Mouse (Mus musculus) Muller cell, postnatal 12 days (primary cell): ENCODE measurements around the gene Hcn1.

Source experiments
- DNase-seq: peaks from one replicate; pipeline ENCODE4 v3.0.0-alpha.2; 2015; ENCODE audit errors: inconsistent ontology term

The Hcn1 gene

DNA sequence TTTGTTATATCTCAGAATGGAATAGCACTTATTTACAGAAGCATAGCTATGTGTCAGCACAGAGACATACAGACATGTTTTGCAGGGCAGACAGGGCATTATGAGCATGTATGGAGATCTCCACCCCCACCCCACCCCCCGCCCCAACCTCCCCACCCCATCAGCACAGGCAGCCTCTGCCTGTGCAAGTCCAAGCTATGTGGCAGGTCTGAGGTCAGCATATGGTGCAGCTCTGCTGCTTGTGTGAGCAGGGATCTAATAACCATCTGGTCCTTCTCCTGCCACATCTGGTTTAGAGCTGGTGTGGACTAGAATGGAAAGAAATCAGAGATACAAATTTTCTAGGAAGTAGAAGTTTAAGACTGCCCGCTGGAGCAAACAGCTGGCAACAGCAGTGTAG, 424.4 kb downstream of the Hcn1 start:
- DNase-seq, result no peak

DNA sequence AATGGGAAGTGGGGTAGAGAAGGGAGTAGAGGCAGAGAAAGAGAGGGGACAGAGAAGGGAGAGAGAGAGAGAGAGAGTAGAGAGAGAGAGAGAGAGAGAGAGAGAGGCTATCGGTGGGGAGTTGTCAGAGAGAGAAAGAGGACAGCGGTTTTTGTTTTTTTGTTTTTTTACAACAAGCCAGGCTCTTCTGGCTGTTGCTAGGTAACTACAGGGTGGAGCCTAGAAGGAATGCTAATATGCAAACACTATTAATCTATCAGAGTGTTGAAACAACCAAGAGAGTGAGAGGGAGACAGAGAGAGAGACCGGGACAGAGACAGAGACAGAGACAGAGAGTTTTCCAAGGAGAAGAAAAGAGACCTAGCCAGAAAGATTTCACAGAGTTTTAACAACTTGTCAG, 425.7 kb downstream of the Hcn1 start:
- no peak for DNase-seq

DNA sequence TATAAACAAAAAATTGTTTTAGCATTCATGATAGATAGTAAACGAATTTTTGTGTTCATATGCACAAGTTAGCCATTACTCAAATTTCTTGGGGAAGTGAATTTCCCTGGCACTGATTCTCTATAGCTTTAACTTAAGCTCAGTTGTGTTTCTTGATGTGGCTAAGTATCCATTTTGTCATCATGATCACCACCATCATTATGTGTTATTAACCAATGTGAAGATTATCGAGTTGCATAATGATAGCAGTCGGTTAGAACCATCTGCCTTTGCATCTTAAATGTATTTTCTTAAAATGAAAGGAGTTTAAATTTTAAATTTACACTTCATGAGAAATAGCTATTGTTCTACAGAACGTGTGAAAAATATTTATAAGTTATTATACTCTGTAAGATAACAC, 426.5 kb downstream of the Hcn1 start:
- DNase-seq, result no peak

DNA sequence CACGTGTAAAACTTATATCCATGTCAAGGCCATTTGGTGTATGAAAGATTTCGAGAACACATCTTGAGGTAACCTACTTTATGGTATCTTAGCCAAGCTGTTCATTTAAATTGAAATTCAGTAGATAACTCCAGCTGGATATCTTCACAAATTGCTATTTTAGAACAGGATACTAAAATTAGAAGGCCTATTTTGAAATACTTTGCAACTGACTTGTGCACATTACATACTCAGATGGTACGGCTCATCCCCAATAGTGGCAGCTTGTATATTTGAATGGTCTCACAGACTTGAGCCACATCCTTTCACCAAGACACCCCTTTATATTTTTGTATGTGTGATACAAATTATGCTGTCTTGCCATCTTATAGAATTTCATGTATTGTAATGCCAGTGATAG, 427.5 kb downstream of the Hcn1 start:
- DNase-seq, result no peak

DNA sequence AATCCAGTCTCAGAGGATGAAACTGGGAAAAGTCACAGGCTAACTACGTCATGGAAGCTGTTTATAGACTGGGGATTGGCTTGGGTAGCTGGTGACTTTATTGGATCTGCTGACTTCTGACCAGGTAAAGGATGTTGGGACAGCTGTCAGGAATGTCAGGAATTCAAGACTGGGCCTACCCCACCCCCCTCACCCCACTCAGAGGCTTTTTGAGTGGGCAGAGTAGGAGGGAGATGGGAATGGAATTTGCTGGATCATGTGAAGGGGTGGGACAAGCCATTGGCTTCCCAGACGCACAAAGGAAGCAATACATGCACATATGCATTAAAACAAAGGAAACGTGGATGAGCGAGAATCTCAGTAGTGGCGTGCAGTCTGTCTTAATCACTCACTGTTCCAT, 433.5 kb downstream of the Hcn1 start:
- DNase-seq, result peak; percentile 25
